Mouse (Mus musculus) MEL (cell line): Measurements from ENCODE around the gene Egr4. TPM values are rescaled to one million over a fixed set of nuclear protein-coding genes. Genes with fewer than 3 reads are reported as not detected.

Experiments used
- DNase-seq: peaks from one replicate; pipeline ENCODE4 v3.0.0; 2011; ENCODE audit warnings: low read depth, low spot score
- H3K27ac ChIP-seq: 2 replicates; pipeline ENCODE4 v1.5.1; 2012; ENCODE audit warnings: low read depth, mild to moderate bottlenecking, control low read depth, low read length, moderate library complexity; ENCODE audit not compliant: control insufficient read depth
- H3K27me3 ChIP-seq, 2 experiments: fragments of 150-350 bp in 1 of 2; sonication (generic) in 1 of 2; 2 replicates each; pipeline ENCODE4 v1.6.1; 2012; ENCODE audit warnings: low read length in 2 of 2, mild to moderate bottlenecking in 2 of 2, improper control_type of control experiment in 1 of 2, moderate library complexity in 1 of 2; ENCODE audit not compliant: insufficient read depth in 2 of 2, control insufficient read depth in 1 of 2
- H3K36me3 ChIP-seq, 2 experiments: 2 replicates each; pipeline ENCODE4 v1.6.1; 2012 to 2014; ENCODE audit warnings: low read length in 2 of 2, improper control_type of control experiment in 1 of 2, inconsistent platforms in 1 of 2, mild to moderate bottlenecking in 1 of 2; ENCODE audit not compliant: insufficient read depth in 2 of 2, control insufficient read depth in 1 of 2
- H3K4me1 ChIP-seq, 2 experiments: fragments of 150-350 bp in 1 of 2; sonication (generic) in 1 of 2; 2 replicates each; pipeline ENCODE4 v1.6.1; 2012; ENCODE audit warnings: low read length in 2 of 2, improper control_type of control experiment in 1 of 2, mild to moderate bottlenecking in 1 of 2; ENCODE audit not compliant: insufficient read depth in 2 of 2, control insufficient read depth in 1 of 2
- H3K4me3 ChIP-seq, 2 experiments: fragments of 150-350 bp in 1 of 2; sonication (generic) in 1 of 2; 2 replicates each; pipeline ENCODE4 v1.5.1; 2012; ENCODE audit warnings: low read depth in 2 of 2, low read length in 2 of 2, mild to moderate bottlenecking in 2 of 2, moderate library complexity in 2 of 2, control low read depth in 1 of 2, improper control_type of control experiment in 1 of 2; ENCODE audit not compliant: control insufficient read depth in 1 of 2, insufficient read depth in 1 of 2
- H3K79me2 ChIP-seq: 2 replicates; pipeline ENCODE4 v1.6.1; 2012; ENCODE audit warnings: mild to moderate bottlenecking, low read length, moderate library complexity; ENCODE audit not compliant: control insufficient read depth, poor library complexity, insufficient read depth
- H3K9ac ChIP-seq: 2 replicates; pipeline ENCODE4 v1.6.1; 2012; ENCODE audit warnings: low read depth, mild to moderate bottlenecking, control low read depth, low read length, moderate library complexity; ENCODE audit not compliant: control insufficient read depth, poor library complexity, severe bottlenecking
- H3K9me3 ChIP-seq: fragments of 150-350 bp; sonication (generic); replicated peaks from 2 replicates; pipeline ENCODE4 v1.6.1; 2012; ENCODE audit warnings: mild to moderate bottlenecking, low read length, improper control_type of control experiment, moderate library complexity; ENCODE audit not compliant: insufficient read depth
- BHLHE40 ChIP-seq: IDR thresholded peaks from 2 replicates; pipeline ENCODE4 v1.6.1; 2012; ENCODE audit warnings: low read depth, mild to moderate bottlenecking, inconsistent platforms, low read length, improper control_type of control experiment, borderline replicate concordance
- CHD1 ChIP-seq: IDR thresholded peaks from 2 replicates; pipeline ENCODE4 v1.6.1; 2012; ENCODE audit warnings: low read depth, mild to moderate bottlenecking, inconsistent platforms, low read length, improper control_type of control experiment
- CHD2 ChIP-seq: IDR thresholded peaks from 2 replicates; pipeline ENCODE4 v1.6.1; 2011; ENCODE audit warnings: low read length, improper control_type of control experiment
- CTCF ChIP-seq, 3 experiments: IDR thresholded peaks in 2 of 3; conservative IDR thresholded peaks in 1 of 3; 2 replicates each; pipeline ENCODE4 v1.5.1; 2011 to 2012; ENCODE audit warnings: low read length in 3 of 3, low read depth in 2 of 3, mild to moderate bottlenecking in 2 of 3, improper control_type of control experiment in 1 of 3, inconsistent platforms in 1 of 3, mixed read lengths in 1 of 3, moderate library complexity in 1 of 3; ENCODE audit not compliant: control insufficient read depth in 1 of 3, insufficient read depth in 1 of 3, poor library complexity in 1 of 3, severe bottlenecking in 1 of 3
- GABPA ChIP-seq: IDR thresholded peaks from 2 replicates; pipeline ENCODE4 v1.6.1; 2012; ENCODE audit warnings: low read depth, mild to moderate bottlenecking, inconsistent platforms, low read length, improper control_type of control experiment, moderate library complexity
- GATA1 ChIP-seq: IDR thresholded peaks from 2 replicates; pipeline ENCODE4 v1.6.1; 2011; ENCODE audit warnings: low read depth, low read length, improper control_type of control experiment
- HCFC1 ChIP-seq: IDR thresholded peaks from 2 replicates; pipeline ENCODE4 v1.6.1; 2012; ENCODE audit warnings: low read depth, mild to moderate bottlenecking, inconsistent platforms, low read length, improper control_type of control experiment, moderate library complexity
- MAFK ChIP-seq: IDR thresholded peaks from 2 replicates; pipeline ENCODE4 v1.6.1; 2011; ENCODE audit warnings: low read depth, mild to moderate bottlenecking, low read length, improper control_type of control experiment, borderline replicate concordance
- MEF2A ChIP-seq: IDR thresholded peaks from 2 replicates; pipeline ENCODE4 v1.6.1; 2014; ENCODE audit warnings: low read depth, mild to moderate bottlenecking, inconsistent platforms, low read length, improper control_type of control experiment; ENCODE audit not compliant: poor library complexity, insufficient replicate concordance, severe bottlenecking; ENCODE audit errors: extremely low read depth
- MYB ChIP-seq: IDR thresholded peaks from 2 replicates; pipeline ENCODE4 v1.6.1; 2011; ENCODE audit warnings: mild to moderate bottlenecking, low read depth, low read length, improper control_type of control experiment
- NELFE ChIP-seq: IDR thresholded peaks from 2 replicates; pipeline ENCODE4 v1.6.1; 2011; ENCODE audit warnings: low read depth, low read length, improper control_type of control experiment
- NRF1 ChIP-seq: IDR thresholded peaks from 2 replicates; pipeline ENCODE4 v1.6.1; 2014; ENCODE audit warnings: low read depth, mild to moderate bottlenecking, inconsistent platforms, low read length, improper control_type of control experiment, moderate library complexity; ENCODE audit not compliant: poor library complexity, insufficient read depth, severe bottlenecking
- POLR2AphosphoS5 ChIP-seq: IDR thresholded peaks from 2 replicates; pipeline ENCODE4 v1.6.1; 2012; ENCODE audit warnings: low read depth, borderline replicate concordance, mild to moderate bottlenecking, inconsistent platforms, low read length, moderate library complexity, mixed read lengths
- RAD21 ChIP-seq: IDR thresholded peaks from 2 replicates; pipeline ENCODE4 v1.6.1; 2011; ENCODE audit warnings: mild to moderate bottlenecking, low read depth, low read length, improper control_type of control experiment
- RCOR1 ChIP-seq: IDR thresholded peaks from 2 replicates; pipeline ENCODE4 v1.6.1; 2012; ENCODE audit warnings: low read depth, mild to moderate bottlenecking, inconsistent platforms, low read length, improper control_type of control experiment
- SIN3A ChIP-seq: IDR thresholded peaks from 2 replicates; pipeline ENCODE4 v1.6.1; 2012; ENCODE audit warnings: low read length, improper control_type of control experiment, inconsistent platforms
- TAL1 ChIP-seq: IDR thresholded peaks from 2 replicates; pipeline ENCODE4 v1.6.1; 2012; ENCODE audit warnings: mild to moderate bottlenecking, inconsistent platforms, low read length, moderate library complexity, mixed read lengths
- UBTF ChIP-seq: IDR thresholded peaks from 2 replicates; pipeline ENCODE4 v1.6.1; 2012; ENCODE audit warnings: low read depth, mild to moderate bottlenecking, inconsistent platforms, low read length, improper control_type of control experiment, moderate library complexity, borderline replicate concordance; ENCODE audit not compliant: insufficient read depth
- USF1 ChIP-seq: IDR thresholded peaks from 2 replicates; pipeline ENCODE4 v1.6.1; 2014; ENCODE audit warnings: low read depth, mild to moderate bottlenecking, inconsistent platforms, low read length, improper control_type of control experiment, moderate library complexity
- ZMIZ1 ChIP-seq: IDR thresholded peaks from 2 replicates; pipeline ENCODE4 v1.6.1; 2012; ENCODE audit warnings: low read depth, mild to moderate bottlenecking, inconsistent platforms, low read length, improper control_type of control experiment, moderate library complexity
- ZNF384 ChIP-seq: IDR thresholded peaks from 2 replicates; pipeline ENCODE4 v1.6.1; 2012; ENCODE audit warnings: low read depth, mild to moderate bottlenecking, inconsistent platforms, low read length, improper control_type of control experiment
- polyA plus RNA-seq, 2 experiments: library from polyadenylated mRNA; stranded (reverse) in 1 of 2; unstranded in 1 of 2; fragments of >175 nt in 1 of 2; fragments of >200 nt in 1 of 2; gene quantifications; 2 replicates each; pipeline versions ENCODE4 v1.2.1 to v1.2.4; 2012; ENCODE audit warnings: low replicate concordance in 2 of 2, low read depth in 1 of 2; ENCODE audit not compliant: insufficient read length in 2 of 2, insufficient read depth in 1 of 2, missing spikeins in 1 of 2
- total RNA-seq: library from RNA; depleted of rRNA; stranded (reverse); fragments of 300-350 nt; gene quantifications from 2 replicates; pipeline ENCODE4 v1.2.3, GENCODE M21; 2012

The Egr4 gene
- total and polyA plus RNA-seq, 3 experiments = not detected

DNA sequence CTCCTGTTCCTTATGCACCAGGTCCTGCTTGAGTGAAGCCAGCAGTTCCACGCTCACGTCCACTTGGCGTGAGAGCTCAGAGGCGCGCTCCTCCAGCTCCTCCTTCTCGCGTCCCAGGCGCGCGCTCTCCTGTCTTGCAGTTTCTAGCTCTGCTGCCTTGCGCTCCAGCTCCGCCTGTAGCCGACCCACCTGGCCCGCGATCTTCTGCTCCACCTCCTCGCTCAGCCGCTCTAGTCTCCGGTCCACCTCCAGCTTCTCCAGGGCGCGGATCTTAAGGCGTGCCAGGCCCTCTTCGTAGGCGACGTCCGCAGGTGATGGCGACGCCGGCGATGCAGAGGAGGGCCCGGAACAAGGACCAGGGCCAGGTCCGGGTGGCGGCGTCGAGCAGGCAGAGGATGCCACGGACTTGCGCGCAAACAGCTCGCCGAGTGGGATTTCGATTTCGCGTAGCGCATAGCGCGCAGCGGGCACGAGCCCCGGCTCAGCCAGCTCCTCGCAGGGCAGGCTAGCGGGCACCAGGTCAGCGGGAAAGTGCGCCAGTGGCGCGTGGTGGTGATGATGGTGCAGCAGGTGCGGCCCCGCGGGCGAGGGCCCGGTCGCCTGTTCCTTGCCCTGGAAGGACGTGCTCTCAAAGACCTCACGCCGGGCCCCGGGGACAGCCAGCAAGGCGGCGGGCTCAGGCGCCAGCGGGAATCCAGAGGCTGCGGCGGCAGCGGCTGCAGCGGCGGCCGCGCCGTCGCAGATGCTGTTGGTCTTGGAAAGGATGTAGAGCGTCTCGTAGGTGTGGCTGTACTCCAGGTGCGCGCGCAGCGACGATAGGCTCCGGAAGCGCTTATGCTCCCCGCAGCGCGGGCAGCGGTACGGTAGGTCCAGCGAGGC, 29.3 kb downstream of the Egr4 start:
- H3K79me2 ChIP-seq = no peaks in the 10 kb centered on the region
- H3K9me3 ChIP-seq = no peaks in the 10 kb centered on the region
- no peaks in the 10 kb centered on the region for H3K27me3 ChIP-seq
- TF ChIP-seq GATA1 = no peak
- no peak for TF ChIP-seq GABPA
- TF ChIP-seq NELFE = no peak
- TF ChIP-seq BHLHE40 = no peak
- TF ChIP-seq RAD21 = no peak
- no peak for TF ChIP-seq SIN3A
- TF ChIP-seq USF1 = no peak
- no peak for TF ChIP-seq HCFC1
- no peak for TF ChIP-seq ZMIZ1
- TF ChIP-seq CHD1 = no peak
- TF ChIP-seq ZNF384 = no peak
- no peak for TF ChIP-seq UBTF
- TF ChIP-seq MYB = no peak
- no peak for TF ChIP-seq NRF1
- no peak for TF ChIP-seq MAFK
- no peak for TF ChIP-seq CTCF (IDR thresholded peaks at IDR 0.05 in 2 of 3, conservative IDR thresholded peaks at IDR 0.05 in 1 of 3; ENCODE audit: control insufficient read depth in 1 of 3, insufficient read depth in 1 of 3, low read depth in 2 of 3, low read length in 3 of 3, poor library complexity in 1 of 3, severe bottlenecking in 1 of 3)
- H3K4me1 ChIP-seq = no peaks in the 10 kb centered on the region
- no peak for DNase-seq
- no peaks in the 10 kb centered on the region for H3K36me3 ChIP-seq
- no peak overlapping the region for H3K9ac ChIP-seq
- H3K27ac ChIP-seq = no peak overlapping the region
- no peak overlapping the region for H3K4me3 ChIP-seq

DNA sequence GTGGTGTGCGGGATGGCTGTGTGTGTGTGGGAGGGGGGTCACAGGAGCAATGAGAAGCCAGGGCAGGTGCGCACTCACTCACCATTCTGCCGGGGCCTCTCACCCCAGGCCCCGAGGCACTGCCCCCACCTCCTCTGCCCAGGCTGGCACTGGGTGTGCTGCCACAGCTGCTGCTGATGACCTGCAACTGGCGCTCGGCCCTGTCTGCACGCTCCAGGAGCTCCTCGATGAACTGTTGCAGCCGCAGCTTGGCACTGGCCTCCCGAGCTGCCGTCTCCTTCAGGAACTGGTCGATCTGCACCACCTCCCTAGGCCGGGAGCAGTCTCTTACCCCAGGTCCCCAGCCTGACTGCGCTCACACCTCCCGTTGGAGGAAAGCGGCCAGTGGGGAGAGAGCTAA, 32.7 kb downstream of the Egr4 start:
- H3K27ac ChIP-seq = no peak overlapping the region
- no peaks in the 10 kb centered on the region for H3K9me3 ChIP-seq
- DNase-seq = no peak
- no peak overlapping the region for H3K9ac ChIP-seq
- TF ChIP-seq MEF2A = no peak
- no peak for TF ChIP-seq NELFE
- no peak for TF ChIP-seq CHD2
- TF ChIP-seq ZNF384 = no peak
- no peak for TF ChIP-seq RCOR1
- TF ChIP-seq TAL1 = no peak
- no peak for TF ChIP-seq UBTF
- no peak for TF ChIP-seq USF1
- no peak for TF ChIP-seq POLR2AphosphoS5
- TF ChIP-seq HCFC1 = no peak
- TF ChIP-seq CHD1 = no peak
- TF ChIP-seq NRF1 = no peak
- H3K4me3 ChIP-seq = no peak overlapping the region
- H3K27me3 ChIP-seq = no peaks in the 10 kb centered on the region
- H3K36me3 ChIP-seq = no peaks in the 10 kb centered on the region
- no peaks in the 10 kb centered on the region for H3K79me2 ChIP-seq
- no peaks in the 10 kb centered on the region for H3K4me1 ChIP-seq
